Mouse (Mus musculus) hindbrain, embryonic 12.5 days (tissue): ENCODE measurements around the gene Med17. TPM values are rescaled to one million over a fixed set of nuclear protein-coding genes. Genes with fewer than 3 reads are reported as not detected.

ENCODE experiments used
- ATAC-seq: fragments of 200-750 bp; cut with Nextera tagmentation; 2 replicates; pipeline ENCODE4 v1.8.0; 2017; ENCODE audit warnings: moderate TSS enrichment; ENCODE audit not compliant: low FRiP score
- H3K27ac ChIP-seq: fragments of 300-500 bp; sonication (generic); 2 replicates; pipeline ENCODE4 v1.5.1; 2016; ENCODE audit warnings: mild to moderate bottlenecking
- H3K27me3 ChIP-seq: fragments of 300-500 bp; sonication (generic); 2 replicates; pipeline ENCODE4 v1.6.1; 2016; ENCODE audit warnings: mild to moderate bottlenecking
- H3K36me3 ChIP-seq: fragments of 300-500 bp; sonication (generic); 2 replicates; pipeline ENCODE4 v1.6.1; 2016; ENCODE audit warnings: mild to moderate bottlenecking
- H3K4me1 ChIP-seq: fragments of 300-500 bp; sonication (generic); 2 replicates; pipeline ENCODE4 v1.6.1; 2016
- H3K4me2 ChIP-seq: fragments of 300-500 bp; sonication (generic); replicated peaks from 2 replicates; pipeline ENCODE4 v1.6.1; 2016; ENCODE audit warnings: mild to moderate bottlenecking
- H3K4me3 ChIP-seq: fragments of 300-500 bp; sonication (generic); 2 replicates; pipeline ENCODE4 v1.5.1; 2016; ENCODE audit warnings: mild to moderate bottlenecking
- H3K9ac ChIP-seq: fragments of 300-500 bp; sonication (generic); 2 replicates; pipeline ENCODE4 v1.6.1; 2016; ENCODE audit warnings: mild to moderate bottlenecking, moderate library complexity
- H3K9me3 ChIP-seq: fragments of 300-500 bp; sonication (generic); replicated peaks from 2 replicates; pipeline ENCODE4 v1.6.1; 2016; ENCODE audit warnings: mild to moderate bottlenecking
- WGBS: fragments of 180-500 bp; shearing (Covaris S2); methylation state at CpG from one replicate; pipeline ENCODE4 v1.1.7; 2016; 5-methylcytosine and 5-hydroxymethylcytosine counted together
- polyA plus RNA-seq: library from polyadenylated mRNA; unstranded; fragments of >200 nt; fragmentation: Nextera tagmentation; extraction: Ambion mirVana; gene quantifications from 2 replicates; pipeline ENCODE4 v1.2.1, GENCODE M21; 2016

The Med17 gene
- polyA plus RNA-seq, 1 experiment from 2014 or later, result 39.8 TPM

DNA sequence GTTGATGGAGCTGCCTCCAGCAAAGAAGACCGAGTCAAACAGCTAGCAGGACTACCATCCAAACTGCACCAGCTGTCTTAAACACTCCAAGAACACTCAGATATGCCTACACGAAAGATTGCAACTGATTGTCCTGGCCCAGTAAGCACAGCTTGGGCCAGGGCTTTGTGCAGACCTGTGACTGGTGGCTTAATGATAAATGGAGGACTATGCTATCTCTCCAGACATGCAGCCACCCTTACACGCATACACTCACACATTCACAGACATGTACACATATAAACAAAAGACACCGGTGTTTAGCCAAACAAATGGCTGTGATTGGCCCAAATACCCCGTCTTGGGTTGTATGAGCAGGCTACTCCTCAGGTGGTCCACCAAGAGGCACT is 754 bp upstream of the Med17 start:
- Histone ChIP-seq H3K4me3 (peak overlapping the region; percentile 98), H3K27me3 (no peaks in the 10 kb centered on the region), H3K4me2 (peak overlapping the region; percentile 92), H3K4me1 (peaks cover 19% of the 10 kb centered on the region), H3K27ac (peak overlapping the region; percentile 44), H3K9ac (peak overlapping the region; percentile 69), H3K9me3 (no peaks in the 10 kb centered on the region), H3K36me3 (peaks cover 12% of the 10 kb centered on the region)
- WGBS, result 48% methylated on average over 5 of the region's 5 CpGs
- 0 out of 2 replicates have a peak, but pooled peaks have one; percentile 2 for ATAC-seq

DNA sequence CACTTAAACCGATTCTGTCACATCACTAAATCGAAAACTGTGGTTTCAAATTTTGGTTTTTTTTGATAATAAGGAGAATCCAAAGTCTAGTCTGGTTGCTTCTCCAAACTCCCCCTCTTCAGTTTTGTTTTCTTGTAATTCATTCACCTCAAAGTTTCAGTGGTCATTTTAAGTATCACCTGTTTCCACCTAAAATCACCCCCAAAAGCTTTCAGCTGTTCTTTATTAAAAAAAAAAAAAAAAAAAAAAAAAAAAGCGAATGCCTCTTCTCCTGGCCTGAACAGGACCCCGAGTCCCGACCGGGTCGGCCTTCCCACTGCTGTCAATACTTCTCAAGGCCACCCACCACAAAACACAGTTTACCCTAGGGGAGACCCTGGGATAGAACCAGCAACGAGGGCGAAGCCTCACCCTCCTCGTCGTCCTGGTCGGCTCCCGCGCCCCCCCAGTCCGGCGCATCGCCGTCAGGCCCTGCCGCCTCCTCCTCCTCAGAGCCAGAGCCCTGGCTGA is 537 bp downstream of the Med17 start:
- Histone ChIP-seq H3K36me3 (peaks cover 24% of the 10 kb centered on the region), H3K4me2 (peak overlapping the region; percentile 92), H3K27ac (peak overlapping the region; percentile 91), H3K9me3 (no peaks in the 10 kb centered on the region), H3K27me3 (no peaks in the 10 kb centered on the region), H3K9ac (peak overlapping the region; percentile 98), H3K4me1 (peaks cover 19% of the 10 kb centered on the region), H3K4me3 (peak overlapping the region; percentile 98)
- WGBS, result 9% methylated on average over 19 of the region's 19 CpGs
- no peak; the same call in 1 of the 2 replicates for ATAC-seq

DNA sequence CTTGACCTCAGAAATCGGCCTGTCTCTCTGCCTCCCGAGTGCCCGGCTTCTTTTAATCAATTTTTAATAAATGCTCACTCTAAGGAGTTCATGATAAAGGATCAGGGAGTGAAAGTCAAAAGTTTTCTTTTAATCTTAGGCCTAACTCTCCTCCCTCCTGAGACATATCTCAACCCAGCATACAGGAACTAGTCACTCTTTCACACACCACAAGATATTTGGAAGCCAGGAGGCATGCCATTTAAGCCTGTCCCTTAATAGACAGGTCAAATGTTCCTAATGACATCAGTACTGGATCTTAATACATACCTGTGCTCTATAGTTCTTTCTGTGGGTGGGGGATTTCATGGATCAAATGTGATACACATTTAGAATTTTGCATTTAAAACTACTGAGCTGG is 1.4 kb downstream of the Med17 start:
- Histone ChIP-seq H3K27me3 (no peaks in the 10 kb centered on the region), H3K9me3 (no peaks in the 10 kb centered on the region), H3K4me1 (peaks cover 19% of the 10 kb centered on the region), H3K36me3 (peaks cover 32% of the 10 kb centered on the region), H3K9ac (no peak overlapping the region), H3K4me3 (no peak overlapping the region), H3K27ac (no peak overlapping the region), H3K4me2 (no peak overlapping the region)
- ATAC-seq, result no peak
- 96% methylated on average over 3 of the region's 3 CpGs for whole genome bisulfite sequencing

- no peaks in the 10 kb centered on the region for H3K9me3 ChIP-seq
- no peak overlapping the region for H3K4me2 ChIP-seq
- H3K36me3 ChIP-seq, result peaks cover 47% of the 10 kb centered on the region
- no peak overlapping the region for H3K27ac ChIP-seq
- no peaks in the 10 kb centered on the region for H3K27me3 ChIP-seq
- peaks cover 19% of the 10 kb centered on the region for H3K4me1 ChIP-seq
- no peak overlapping the region for H3K4me3 ChIP-seq
- no peak overlapping the region for H3K9ac ChIP-seq
- no peak for ATAC-seq
- 91% methylated on average over 4 of the region's 4 CpGs for WGBS
Measured at GRCm38 (mm10) chr9:15276855-15277254, 2.9 kb downstream of the Med17 start.

DNA sequence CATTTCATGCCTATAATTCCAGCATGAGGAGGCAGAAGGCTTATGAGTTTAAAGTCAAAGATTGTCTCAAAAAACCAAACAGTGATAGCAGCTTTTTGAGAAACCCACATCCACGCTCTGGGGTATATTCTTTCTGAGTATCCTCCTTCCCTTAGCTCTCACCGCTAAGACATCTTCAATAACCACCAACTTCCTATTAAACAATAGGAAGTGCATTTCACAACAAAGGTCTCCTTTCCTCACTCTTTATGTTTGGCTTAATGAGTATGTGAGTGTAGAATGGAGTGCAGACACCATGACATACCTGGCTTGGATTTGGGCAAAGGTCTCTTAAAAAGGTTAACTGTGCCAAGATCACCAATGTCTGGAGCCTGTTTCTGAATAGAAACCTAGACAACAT is 5.8 kb downstream of the Med17 start:
- H3K27me3 ChIP-seq, result no peaks in the 10 kb centered on the region
- 97% methylated on average over 2 of the region's 2 CpGs for WGBS
- no peak overlapping the region for H3K9ac ChIP-seq
- H3K4me1 ChIP-seq, result peaks cover 10% of the 10 kb centered on the region
- peaks cover 75% of the 10 kb centered on the region for H3K36me3 ChIP-seq
- H3K9me3 ChIP-seq, result no peaks in the 10 kb centered on the region
- no peak overlapping the region for H3K4me2 ChIP-seq
- H3K4me3 ChIP-seq, result no peak overlapping the region
- ATAC-seq, result no peak
- no peak overlapping the region for H3K27ac ChIP-seq

DNA sequence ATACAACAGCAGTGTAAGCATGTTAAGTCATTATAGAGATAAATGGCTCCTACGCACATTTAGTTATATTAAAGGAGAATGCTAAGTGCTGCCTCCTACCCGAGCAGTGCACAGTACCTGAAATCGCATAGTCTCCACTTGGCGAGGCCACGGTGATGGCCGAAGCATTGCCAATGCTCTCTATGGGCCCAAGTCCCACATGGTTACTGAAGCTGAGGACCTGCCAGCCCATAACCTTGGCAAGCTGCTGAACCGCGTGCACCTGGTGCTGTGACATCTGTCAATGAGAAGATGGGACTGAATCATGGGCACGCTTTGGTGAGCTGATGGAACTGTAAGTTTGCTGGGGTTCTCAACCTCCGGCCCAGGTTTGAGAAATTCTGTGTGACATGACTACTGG is 16.2 kb downstream of the Med17 start:
- Histone ChIP-seq H3K9me3 (no peaks in the 10 kb centered on the region), H3K27ac (no peak overlapping the region), H3K9ac (no peak overlapping the region), H3K36me3 (peaks cover 76% of the 10 kb centered on the region), H3K4me2 (no peak overlapping the region), H3K4me3 (no peak overlapping the region), H3K4me1 (no peaks in the 10 kb centered on the region), H3K27me3 (no peaks in the 10 kb centered on the region)
- no peak for ATAC-seq
- 98% methylated on average over 10 of the region's 10 CpGs for WGBS

DNA sequence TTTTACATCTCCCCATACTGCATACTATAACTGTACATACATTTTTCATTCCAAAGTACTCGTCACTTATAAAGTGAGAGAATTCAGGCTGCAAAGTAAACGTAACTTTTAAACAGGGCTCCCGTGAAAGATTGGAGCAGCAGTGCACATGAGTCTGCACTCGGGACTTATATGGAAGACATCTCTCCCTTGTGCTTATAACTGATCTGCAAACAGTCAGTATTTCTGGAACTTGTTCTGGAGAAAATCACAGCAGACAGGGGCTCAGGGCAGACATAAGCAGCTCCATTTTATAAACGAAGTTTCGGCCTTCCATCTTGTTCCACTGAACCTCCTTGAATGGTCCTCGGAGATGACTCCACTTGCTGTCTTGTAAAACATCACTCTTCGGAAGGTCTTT is 17.8 kb downstream of the Med17 start:
- Histone ChIP-seq H3K9ac (no peak overlapping the region), H3K27ac (no peak overlapping the region), H3K4me2 (no peak overlapping the region), H3K4me3 (no peak overlapping the region), H3K4me1 (no peaks in the 10 kb centered on the region), H3K36me3 (peaks cover 63% of the 10 kb centered on the region), H3K9me3 (no peaks in the 10 kb centered on the region), H3K27me3 (no peaks in the 10 kb centered on the region)
- no peak for ATAC-seq
- 93% methylated on average over 8 of the region's 8 CpGs for WGBS

DNA sequence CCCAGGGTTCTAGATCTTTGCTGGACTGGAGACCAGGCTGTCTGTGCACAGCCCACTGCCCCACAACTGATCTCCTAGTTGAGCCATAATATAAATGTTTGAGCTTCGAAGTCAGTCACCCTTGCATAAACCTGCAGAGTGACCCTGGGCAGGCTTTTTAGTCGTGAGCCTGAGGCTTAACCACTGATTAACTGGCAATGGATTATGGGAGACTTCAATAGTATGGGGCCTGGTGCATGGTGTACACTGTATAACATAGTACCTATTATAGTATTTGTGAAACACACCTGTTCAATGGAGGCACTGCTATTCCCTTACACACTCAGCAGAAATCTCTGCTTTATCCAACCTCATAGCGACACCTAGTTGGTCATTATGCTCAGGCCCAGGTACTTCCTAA is 23.5 kb downstream of the Med17 start:
- WGBS, result 93% methylated on average over 3 of the region's 3 CpGs
- H3K9ac ChIP-seq, result no peak overlapping the region
- no peaks in the 10 kb centered on the region for H3K4me1 ChIP-seq
- peaks cover 10% of the 10 kb centered on the region for H3K36me3 ChIP-seq
- H3K27ac ChIP-seq, result no peak overlapping the region
- ATAC-seq, result no peak
- no peak overlapping the region for H3K4me3 ChIP-seq
- H3K4me2 ChIP-seq, result no peak overlapping the region
- H3K27me3 ChIP-seq, result no peaks in the 10 kb centered on the region
- no peaks in the 10 kb centered on the region for H3K9me3 ChIP-seq

GRCm38 (mm10) chr9:15254501-15254900 is 25.2 kb downstream of the Med17 start:
- no peaks in the 10 kb centered on the region for H3K27me3 ChIP-seq
- ATAC-seq, result no peak
- no peak overlapping the region for H3K4me2 ChIP-seq
- H3K27ac ChIP-seq, result no peak overlapping the region
- no peak overlapping the region for H3K4me3 ChIP-seq
- H3K9ac ChIP-seq, result no peak overlapping the region
- no peaks in the 10 kb centered on the region for H3K4me1 ChIP-seq
- H3K9me3 ChIP-seq, result no peaks in the 10 kb centered on the region
- H3K36me3 ChIP-seq, result no peaks in the 10 kb centered on the region
- WGBS, result 84% methylated on average over 7 of the region's 7 CpGs

DNA sequence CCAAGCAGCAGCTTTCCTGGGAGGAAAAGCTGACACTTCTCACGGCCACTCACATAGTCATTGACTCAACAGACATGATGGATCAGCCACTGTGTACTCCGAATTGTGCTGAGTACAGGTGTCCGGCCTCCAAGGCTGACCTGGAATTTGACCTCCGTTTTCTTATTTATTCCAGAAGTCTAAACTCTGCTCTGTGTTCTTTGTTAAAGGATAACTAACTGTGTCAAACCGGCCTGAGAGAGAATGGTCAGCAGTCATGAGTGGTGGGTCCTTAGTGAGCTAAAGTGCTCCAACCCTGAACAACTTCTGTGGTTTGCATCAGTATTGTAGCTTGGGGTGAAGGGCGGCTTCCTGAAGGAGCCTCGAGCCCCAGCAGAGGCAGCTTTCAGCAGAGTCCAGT is 27.5 kb downstream of the Med17 start:
- WGBS, result 70% methylated on average over 7 of the region's 7 CpGs
- H3K27ac ChIP-seq, result no peak overlapping the region
- H3K27me3 ChIP-seq, result no peaks in the 10 kb centered on the region
- no peaks in the 10 kb centered on the region for H3K9me3 ChIP-seq
- H3K4me1 ChIP-seq, result no peaks in the 10 kb centered on the region
- ATAC-seq, result no peak
- no peak overlapping the region for H3K4me3 ChIP-seq
- no peaks in the 10 kb centered on the region for H3K36me3 ChIP-seq
- no peak overlapping the region for H3K4me2 ChIP-seq
- H3K9ac ChIP-seq, result no peak overlapping the region

DNA sequence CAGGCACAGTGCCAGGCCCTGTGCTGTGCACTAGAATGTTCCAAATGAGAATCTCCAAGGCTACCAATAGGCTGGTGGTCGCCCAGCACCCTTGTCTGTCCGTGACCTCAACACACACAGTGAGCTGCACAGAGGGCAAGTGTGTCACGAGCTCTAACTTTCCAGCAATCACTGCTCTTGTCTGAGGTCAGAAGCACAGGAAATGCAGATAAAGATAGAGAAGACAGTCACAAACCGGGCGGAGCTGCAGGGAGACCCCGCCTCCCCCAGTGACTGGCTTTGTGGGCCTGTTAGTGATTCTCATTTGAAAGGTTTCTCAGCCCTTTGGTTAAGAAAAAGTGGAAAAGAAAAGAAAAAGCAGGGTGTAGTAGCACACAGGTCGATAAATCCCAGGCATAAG is 29.4 kb downstream of the Med17 start:
- no peaks in the 10 kb centered on the region for H3K4me1 ChIP-seq
- no peaks in the 10 kb centered on the region for H3K27me3 ChIP-seq
- H3K27ac ChIP-seq, result no peak overlapping the region
- H3K9ac ChIP-seq, result no peak overlapping the region
- H3K9me3 ChIP-seq, result no peaks in the 10 kb centered on the region
- no peaks in the 10 kb centered on the region for H3K36me3 ChIP-seq
- no peak overlapping the region for H3K4me2 ChIP-seq
- no peak for ATAC-seq
- WGBS, result 80% methylated on average over 7 of the region's 7 CpGs
- no peak overlapping the region for H3K4me3 ChIP-seq

- Histone ChIP-seq H3K9me3 (no peaks in the 10 kb centered on the region), H3K4me1 (no peaks in the 10 kb centered on the region), H3K4me3 (no peak overlapping the region), H3K36me3 (no peaks in the 10 kb centered on the region), H3K27me3 (no peaks in the 10 kb centered on the region), H3K9ac (no peak overlapping the region), H3K27ac (no peak overlapping the region), H3K4me2 (no peak overlapping the region)
- 79% methylated on average over 14 of the region's 14 CpGs for WGBS
- no peak for ATAC-seq
Measured at GRCm38 (mm10) chr9:15245319-15246075, 34.2 kb downstream of the Med17 start.

- Histone ChIP-seq H3K27me3 (peaks cover 8% of the 10 kb centered on the region), H3K4me1 (peaks cover 14% of the 10 kb centered on the region), H3K9me3 (no peaks in the 10 kb centered on the region), H3K27ac (no peak overlapping the region), H3K4me2 (no peak overlapping the region), H3K36me3 (no peaks in the 10 kb centered on the region), H3K9ac (no peak overlapping the region), H3K4me3 (no peak overlapping the region)
- no peak for ATAC-seq
- 86% methylated on average over 1 of the region's 1 CpGs for WGBS
Measured at GRCm38 (mm10) chr9:15242130-15242529, 37.6 kb downstream of the Med17 start.
